Mouse (Mus musculus): ENCODE measurements around the gene Hist1h2af.

Hist1h2af gene

DNA sequence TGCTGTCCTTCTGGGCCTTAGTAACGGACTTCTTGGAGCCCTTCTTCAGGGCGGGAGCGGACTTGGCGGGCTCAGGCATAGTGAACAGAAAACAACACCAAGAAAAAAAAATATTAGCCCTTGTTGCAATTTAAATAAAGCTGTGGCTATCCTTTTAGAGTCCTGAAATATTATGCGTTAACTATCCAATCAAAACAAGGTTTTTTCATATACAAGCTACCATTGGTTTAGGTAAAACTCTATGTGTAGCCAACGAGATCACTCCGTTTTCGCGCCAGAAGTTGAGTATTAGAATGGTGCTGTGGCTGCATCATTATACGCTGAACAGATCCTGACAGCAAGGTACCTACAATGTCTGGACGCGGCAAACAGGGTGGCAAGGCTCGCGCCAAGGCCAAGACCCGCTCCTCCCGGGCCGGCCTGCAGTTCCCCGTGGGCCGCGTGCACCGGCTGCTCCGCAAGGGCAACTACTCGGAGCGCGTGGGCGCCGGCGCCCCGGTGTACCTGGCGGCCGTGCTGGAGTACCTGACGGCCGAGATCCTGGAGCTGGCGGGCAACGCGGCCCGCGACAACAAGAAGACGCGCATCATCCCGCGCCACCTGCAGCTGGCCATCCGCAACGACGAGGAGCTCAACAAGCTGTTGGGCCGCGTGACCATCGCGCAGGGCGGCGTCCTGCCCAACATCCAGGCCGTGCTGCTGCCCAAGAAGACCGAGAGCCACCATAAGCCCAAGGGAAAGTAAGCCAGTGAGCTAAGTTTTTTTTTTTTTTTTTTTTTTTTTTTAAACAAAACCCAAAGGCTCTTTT, at the start of gene Hist1h2af:
Hist1h2af (plus strand) TSS at position 347 of the 808 bp plus-strand sequence.
- peak; percentile 75 to 84 for DNase-seq (ENCODE audit: low spot score in 2 of 2)

DNA sequence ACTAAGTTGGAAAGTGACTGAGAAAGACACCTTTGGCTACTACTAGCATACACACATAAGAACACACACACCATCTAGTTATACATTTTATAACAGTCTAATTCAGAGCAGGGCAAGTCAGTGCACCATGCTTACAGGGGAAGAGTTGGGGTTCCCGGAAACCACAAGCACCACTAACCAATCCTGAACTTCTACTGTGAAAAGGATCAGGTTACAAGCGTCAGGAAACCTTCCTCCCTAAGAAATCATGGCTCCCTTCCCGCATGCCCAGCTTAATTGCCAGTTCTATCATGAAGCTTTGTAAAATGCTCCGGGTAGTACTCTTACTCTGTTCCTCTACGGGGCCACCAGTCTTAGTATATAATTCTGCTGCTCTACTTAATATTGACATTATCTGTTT, 48.4 kb upstream of the Hist1h2af start:
- DNase-seq (ENCODE audit: low spot score in 2 of 2) = no peak

DNA sequence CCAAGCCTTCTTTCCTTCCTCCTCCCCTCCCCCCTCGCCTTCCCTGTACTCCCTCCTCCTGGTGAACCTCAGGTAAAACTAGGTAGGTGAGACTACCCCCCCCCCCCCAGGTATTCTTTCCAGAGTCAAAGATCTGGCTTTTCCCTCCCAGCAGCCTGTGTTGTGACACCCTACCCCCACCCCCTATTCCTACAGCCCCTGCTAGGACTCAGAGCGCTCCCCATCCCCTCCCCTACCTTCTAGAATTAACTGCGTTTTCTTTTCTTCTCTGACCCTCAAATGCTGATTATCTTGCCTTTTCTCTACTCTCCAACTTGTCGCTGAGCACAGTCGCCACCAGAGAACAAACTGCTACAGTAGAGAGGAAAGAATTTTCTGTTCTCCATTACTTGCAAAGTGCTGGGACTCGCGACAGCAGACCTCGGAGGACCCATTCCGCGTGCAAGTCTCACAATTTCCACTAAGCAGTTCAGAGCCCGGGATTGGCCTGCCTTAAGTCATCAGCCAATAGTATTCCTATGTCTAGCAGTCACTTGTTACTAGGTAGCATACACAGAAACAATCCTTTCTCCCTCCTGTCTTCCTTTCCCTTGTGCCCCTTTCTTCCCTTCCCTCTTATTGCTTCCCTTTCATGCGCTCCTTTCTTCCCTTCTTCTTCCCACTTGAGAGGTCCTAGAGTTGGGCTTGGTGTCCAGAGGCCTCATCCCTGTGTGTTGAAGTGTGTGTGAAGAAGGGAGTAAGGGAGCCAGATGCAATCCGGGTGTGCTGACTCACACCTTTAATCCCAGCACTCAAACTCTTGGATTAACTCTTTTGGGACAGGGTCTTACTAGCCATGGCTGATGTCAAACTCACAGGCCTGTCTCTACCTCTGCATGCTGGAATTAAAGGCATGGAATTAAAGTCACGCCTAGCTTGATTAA, 45.0 kb upstream of the Hist1h2af start, which contains the start of gene Btn2a2:
Btn2a2 (minus strand) TSS at position 458 of the 923 bp plus-strand sequence.
- DNase-seq (ENCODE audit: low spot score in 2 of 2) = peak; percentile 59 to 64

DNA sequence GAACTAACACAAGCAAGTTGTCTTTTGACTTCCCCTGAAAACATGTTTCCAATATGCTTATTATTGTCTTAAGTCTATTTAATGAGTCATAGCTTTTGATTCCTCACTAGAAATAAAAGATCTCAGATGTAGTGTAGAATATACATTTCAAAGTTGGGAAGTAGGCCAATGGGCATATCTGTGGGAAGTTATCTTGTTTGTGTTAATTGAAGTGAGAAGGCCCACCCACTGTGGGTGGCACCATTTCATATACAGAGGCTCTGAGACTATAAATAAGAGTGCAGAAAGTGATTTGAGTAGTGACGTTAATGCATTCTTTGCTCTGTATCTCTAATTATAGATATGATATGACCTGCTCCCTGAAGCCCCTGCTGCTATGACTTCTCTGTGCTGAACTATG, 42.8 kb upstream of the Hist1h2af start:
- DNase-seq (ENCODE audit: low spot score in 2 of 2) = no peak

DNA sequence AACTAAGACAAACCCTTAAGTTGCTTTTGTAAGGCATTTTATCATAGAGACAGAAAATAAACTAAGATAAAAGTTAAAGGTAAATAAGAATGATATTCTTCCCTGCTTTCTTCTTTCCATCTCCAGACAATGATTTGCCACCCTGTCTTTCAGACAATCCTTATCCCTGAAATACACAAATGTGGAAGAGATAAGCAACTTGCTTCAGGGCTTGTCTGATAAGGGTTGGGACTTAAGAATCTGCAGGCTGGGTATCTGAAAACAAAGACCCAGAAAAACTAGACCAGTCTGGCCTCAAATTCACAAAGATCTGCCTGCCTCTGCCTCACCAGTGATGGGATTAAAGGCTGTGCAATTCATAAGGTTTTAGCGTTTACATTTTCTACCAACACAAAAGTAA, 42.4 kb upstream of the Hist1h2af start:
- no peak for DNase-seq (ENCODE audit: low spot score in 2 of 2)

DNA sequence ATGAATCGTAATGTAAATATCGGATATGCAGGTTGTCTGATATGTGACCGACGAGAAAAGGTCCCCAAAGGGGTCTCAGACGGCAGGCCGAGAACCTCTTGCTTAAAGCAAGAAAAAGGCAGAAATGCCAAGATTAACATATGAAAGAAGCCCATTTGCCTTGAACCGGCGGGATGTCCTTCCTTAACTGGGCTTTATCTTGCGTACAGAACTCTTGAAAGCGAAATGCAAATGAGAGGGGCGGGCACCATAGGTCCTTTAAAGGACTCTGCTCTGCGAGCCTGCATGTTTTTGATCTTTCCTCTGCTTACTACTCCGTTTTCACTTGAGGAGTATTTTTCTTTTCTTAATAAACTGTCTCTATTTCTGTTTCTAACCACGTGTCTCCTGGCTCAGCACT, 41.7 kb upstream of the Hist1h2af start:
- peak in 1 of 2 experiments; percentile 7 for DNase-seq (ENCODE audit: low spot score in 2 of 2)

DNA sequence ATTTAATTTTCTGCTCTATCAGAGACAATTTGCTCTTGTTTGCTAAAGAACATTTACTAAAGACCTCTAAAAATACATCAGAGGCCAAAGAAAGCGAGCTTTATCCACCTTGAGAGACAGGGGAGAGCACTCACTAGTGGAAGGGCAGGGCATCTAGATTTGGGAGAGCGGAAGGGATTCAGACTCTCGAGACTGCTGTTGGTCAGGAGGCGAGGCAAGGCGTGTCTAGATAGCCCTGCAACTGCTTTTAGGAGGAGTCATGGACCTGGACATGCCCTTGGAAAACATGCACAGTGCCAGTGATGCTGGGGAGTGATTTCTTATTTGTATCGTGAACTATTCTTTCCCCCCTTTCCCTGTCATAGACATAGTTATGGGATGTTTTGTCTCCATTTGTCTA, 38.2 kb upstream of the Hist1h2af start:
- DNase-seq (ENCODE audit: low spot score in 2 of 2) = no peak

DNA sequence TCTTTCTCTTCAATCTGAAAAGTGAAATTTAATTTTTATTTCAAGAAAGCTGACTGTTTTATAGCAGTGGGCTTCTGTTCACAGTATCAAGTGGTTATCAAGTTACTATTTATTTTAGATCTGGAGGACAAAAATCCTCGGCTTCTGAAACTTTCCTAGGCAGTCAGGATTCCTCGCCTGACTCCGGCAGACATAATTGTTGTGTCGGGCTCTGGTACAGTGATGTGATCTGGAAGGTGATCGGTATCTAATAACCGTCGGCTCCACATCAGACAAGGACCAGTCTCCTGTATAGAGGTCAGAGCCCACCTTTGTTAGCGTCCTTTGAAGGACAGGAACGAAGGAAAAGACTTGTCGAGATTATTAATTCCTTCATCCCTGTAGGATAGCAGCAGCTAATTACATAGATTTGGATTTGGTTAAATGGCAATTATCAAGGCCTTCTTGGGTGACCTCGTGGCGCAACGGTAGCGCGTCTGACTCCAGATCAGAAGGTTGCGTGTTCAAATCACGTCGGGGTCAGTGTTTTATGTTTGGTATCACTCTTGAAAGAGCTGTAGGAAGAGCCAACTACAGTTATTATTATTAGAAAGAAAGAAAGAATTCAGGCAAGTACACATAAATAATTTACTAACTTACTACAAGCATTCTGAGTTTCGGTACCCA, 35.9 kb upstream of the Hist1h2af start:
- no peak for DNase-seq (ENCODE audit: low spot score in 2 of 2)

DNA sequence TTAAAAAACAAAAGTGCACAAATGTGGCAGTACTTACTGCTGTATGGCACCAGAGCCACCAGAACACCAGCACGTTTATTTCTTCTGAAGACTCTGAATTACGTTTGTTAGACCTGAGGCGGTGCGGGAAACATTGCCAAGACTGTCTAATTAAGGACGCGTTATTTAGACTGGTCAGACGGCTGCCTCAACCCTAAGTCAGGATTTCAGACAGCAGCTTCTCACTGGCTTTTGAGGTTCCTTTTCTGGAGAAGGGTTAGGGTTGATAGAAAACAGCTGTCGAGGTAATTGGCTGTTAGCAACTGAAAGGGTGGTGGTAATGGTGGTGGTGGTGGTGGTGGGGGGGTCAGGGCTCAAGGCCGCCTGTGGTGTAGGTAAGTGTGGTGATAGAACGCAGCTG, 35.1 kb upstream of the Hist1h2af start:
- DNase-seq (ENCODE audit: low spot score in 2 of 2) = no peak

DNA sequence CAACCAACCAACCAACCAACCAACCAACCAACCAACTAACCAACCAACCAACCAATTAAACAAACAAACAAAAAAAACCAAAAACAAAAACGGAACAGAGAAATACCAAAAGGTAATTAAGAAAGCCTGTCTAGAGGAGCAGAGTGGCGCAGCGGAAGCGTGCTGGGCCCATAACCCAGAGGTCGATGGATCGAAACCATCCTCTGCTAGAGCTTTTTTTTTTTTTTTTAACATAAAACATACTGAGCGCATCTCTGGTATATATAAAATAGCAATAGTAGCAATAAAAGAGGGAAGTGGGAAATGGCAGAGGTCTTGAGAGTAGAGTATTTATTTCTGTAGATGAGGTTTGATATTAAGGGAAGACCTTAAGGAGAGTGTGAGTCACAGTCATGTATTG, 33.8 kb upstream of the Hist1h2af start:
- DNase-seq (ENCODE audit: low spot score in 2 of 2) = no peak

DNA sequence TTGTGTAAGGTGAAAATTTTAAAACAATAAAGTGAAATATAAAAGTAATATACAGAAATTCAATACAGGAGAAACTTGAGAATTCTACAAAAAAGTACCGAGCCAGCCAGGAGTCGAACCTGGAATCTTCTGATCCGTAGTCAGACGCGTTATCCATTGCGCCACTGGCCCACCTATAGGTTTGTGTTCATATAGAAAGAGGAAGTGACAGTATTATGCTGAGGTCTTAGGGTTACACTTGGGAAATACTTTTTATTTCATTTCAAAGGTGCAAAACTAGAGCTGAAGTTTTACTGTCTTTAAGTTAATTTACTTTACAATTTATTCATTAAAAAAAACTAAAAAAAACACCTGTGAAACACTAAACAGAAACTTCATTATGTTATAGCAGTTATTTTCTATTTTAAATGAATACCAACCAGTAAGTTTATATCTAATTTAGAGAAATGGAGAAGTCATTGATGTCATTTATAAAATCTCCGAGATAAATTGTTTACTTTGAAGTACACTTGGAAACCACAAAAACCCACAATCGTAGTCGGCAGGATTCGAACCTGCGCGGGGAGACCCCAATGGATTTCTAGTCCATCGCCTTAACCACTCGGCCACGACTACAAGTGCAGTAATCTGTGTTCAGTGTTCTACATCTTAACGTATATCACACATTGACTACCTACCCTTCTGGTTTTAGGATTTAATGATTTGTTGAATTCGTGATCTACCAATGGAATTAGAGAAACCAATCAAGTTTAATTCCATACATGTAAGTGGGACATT, 33.1 kb upstream of the Hist1h2af start:
- peak; percentile 50 to 69 for DNase-seq (ENCODE audit: low spot score in 2 of 2)

DNA sequence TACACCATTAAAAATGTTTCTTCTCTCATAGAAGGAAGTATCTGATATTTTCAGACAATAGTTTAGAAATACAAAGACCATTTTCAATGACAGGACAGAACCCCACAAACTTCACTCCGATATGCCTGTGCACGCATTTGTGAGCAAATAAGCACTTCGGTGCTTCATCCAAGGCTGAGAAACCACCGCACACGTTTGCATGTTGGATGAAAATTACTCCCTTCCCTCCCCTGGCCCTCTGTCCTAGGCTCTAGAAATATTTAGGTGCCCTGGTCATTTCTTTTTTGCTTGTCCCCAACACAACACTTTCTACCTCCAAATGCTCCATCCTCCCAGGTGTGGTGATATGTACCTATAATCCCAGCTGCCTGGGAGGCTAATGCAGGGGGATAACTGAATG, 32.2 kb upstream of the Hist1h2af start:
- DNase-seq (ENCODE audit: low spot score in 2 of 2) = no peak

DNA sequence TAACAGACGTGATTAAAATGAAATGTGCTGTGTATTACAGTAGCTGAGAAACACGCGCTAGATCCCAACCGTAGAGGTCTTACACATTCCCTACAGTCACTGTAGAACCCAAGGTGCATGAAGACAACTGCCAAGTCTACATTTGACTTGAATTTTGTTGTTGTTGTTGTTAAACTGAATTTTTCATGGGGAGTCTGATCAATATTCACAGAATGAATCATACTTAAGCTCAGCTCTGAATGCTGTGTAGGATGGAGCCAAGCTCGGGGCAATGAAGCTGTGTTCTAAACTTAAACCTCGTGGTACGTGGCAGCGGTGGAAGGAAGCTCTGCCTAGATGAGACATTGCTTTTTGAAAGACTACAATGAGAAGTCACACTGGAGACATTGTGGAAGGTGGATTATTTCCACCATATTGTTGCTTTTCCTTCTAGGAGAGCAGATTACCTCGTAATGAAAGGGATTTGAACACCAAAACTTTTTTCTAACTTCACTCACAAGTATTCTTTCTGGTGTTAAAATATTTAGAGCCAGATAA, 31.6 kb upstream of the Hist1h2af start:
- no peak for DNase-seq (ENCODE audit: low spot score in 2 of 2)

DNA sequence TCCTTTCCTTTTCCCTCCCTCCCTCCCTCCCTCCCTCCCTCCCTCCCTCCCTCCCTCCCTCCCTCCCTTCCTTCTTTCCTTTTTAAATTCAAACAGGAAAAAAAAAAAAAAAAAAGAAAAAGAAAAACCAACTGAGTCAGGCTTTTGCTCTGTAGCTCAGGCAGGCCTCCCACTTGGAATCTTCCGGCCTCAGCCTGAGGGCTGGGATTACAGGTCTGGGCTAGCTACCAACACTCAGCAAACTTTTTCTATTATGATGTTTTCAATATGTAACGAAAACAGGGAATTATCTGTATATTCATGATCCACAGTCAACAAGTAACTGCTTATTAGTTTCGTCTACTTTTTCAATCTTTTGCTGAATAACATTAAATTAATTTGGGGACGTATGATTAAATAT, 30.8 kb upstream of the Hist1h2af start:
- DNase-seq (ENCODE audit: low spot score in 2 of 2) = no peak

DNA sequence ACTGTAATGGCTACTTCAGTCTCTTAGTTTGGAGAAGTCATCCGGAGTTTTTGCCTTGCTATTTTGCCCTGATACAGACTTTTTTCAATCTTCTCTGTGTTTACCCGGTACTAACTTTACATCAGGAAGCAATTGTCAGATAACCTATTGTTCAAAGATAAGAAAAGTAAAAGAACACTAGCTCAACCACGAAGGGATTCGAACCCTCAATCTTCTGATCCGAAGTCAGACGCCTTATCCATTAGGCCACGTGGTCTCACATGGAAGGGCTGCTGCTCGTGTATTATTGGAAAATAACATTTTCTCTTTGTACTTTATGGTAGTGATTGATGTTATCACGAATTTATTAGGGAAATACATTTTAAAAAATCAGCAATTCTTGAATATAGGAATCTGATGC, 29.9 kb upstream of the Hist1h2af start:
- DNase-seq (ENCODE audit: low spot score in 2 of 2) = peak; percentile 21 to 50

DNA sequence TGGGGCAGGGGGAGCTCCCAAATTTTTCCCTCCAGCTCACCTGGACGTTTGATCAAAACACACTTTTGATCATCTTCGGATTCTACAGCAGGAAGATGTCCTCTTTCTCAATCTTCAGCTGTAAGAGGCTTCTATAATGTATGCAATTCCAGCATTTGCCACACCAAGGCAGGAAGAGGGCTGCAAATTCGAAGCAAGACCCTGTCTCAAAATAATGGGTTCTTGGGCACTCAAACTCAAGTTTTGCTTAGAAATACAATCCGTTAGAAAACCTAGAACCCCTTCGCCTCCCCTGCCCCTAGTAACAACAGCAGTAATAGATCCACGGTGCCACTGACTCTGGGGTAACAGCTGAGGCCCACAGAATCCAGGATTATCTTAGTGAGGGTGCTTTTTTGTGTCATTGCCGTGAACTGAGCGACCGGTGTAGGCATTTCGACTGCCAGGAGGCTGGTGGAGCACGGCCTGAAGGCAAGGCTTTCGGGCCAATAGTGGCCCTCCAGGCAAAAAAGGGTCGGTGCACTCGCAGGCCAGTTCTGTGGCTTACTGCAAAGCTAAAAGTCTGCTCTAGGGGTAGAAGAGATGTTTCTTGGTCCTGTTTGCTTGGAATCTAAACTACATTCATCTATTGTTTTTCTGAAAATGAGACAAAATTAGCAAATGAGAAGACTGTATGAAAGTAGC, 27.9 kb upstream of the Hist1h2af start:
- DNase-seq (ENCODE audit: low spot score in 2 of 2) = no peak

DNA sequence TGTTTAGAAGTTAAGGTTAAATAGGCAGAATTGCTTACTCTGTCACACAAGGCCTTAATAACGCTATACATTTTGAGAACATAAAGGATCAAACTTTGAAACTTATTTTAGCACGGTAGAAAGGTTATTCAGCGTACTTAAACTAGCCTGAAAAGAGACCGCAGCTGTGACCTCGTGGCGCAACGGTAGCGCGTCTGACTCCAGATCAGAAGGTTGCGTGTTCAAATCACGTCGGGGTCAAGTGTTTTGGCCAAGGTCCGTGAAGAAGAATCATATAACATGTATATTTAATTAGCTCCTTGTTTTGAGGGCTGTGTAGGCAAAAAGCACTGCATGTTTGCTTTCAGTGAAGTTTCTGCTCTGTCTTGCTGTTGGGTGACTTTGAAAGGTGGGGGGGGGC, 27.4 kb upstream of the Hist1h2af start:
- DNase-seq (ENCODE audit: low spot score in 2 of 2) = peak; percentile 41 to 44

DNA sequence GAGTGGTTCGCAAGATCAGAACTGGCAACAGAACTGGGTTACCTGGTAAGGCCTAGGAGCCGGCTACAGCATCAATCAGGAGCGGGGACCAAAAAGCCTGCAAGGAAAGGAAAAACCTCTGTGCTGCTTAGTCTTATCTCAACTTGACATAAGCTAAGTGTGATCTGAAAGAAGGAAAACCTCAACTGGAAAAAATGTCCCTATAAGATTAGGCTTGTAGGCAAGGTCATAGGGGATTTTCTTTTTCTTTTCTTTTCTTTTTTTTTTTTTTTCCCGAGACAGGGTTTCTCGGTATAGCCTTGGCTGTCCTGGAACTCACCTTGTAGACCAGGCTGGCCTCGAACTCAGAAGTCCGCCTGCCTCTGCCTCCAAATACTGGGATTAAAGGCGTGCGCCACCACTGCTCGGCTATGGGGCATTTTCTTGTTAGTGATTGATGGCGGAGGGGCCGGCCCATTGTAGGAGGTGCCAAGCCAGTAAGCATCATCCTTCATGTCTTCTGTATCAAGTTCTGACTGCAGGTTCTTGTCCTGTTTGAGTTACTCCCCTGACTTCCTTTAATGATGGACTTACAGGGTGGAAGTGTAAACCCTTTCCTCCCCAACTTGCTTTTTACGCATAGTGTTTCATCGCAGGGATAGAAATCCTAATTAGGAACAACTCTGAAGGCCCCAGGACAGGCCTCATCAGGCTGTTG, 26.7 kb upstream of the Hist1h2af start:
- no peak for DNase-seq (ENCODE audit: low spot score in 2 of 2)

DNA sequence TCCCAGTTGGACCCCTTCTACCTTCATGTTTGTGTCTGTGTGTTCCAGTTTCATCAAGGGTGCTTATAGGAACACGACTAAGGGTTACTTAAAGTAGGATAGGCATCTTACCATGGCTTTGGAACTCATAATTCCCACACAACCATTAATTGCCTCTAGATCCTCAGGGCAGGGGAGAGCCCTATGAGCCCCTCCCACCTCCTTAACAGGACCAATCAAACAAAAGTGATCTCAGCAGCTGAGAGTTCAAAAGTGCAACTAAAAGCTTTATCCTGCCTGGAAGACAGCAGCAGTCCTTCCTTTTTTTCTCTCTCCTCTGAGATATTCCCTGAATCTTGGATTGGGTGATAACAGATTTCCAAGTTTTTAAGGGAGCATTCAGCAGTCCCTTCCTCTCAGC, 23.6 kb upstream of the Hist1h2af start:
- no peak for DNase-seq (ENCODE audit: low spot score in 2 of 2)

DNA sequence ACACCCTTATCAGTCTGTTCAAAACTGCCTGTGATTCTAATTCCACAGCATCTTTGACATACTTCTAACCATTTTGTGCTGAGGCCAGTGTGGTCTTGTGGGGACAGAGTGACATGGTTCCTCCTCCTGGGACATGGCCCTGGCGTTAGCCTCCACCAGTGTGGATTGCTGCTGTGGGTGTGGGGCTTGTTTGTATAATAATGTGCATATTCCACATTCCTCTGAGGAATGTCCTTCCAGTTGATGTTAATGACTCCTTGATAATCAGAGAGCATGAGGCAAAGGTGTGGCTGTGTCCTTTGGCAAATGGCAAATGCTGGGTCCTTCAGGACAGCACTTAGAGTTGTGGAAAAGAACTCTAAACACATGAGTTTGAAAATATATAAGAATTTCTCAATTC, 20.2 kb upstream of the Hist1h2af start:
- no peak for DNase-seq (ENCODE audit: low spot score in 2 of 2)

Measured in spleen, postnatal 36 days (tissue).